Comparison of ENCODE assay signal across 9 mouse cellular contexts in the genomic region with DNA sequence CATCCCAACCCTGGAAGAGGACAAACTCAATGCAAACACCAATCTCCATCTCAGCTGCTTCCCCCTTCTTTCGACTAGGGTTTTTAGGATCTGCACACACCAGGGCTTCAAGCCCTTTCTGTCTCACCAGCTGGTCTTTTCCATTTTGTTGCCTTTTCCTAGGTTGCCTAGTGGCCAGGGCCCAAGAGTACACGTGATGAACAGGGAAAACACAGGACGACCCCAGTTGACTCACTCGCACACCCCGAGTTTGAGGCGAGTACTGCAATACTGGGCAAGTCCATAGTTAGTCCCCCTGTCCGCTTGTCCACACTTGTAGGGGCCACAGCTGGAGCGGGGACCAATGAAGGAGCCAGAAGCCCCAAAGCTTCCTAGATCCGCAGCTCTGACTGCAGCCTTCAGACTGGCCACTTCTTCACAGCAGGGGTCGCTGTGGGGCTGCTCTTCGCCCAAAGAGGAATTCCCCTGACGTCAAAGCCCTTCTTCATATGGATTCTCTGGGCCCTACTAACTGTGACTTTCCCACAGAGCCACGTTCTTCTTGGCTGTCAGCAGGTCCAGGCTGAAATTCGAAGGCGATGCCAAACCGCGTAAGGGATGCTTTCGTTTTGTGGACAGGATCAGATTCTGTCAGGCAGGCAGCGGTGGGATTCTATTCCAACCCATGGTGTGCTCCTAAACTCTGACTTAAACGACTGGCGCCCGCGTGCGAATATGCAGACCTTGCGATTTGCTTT. TPM values are rescaled to one million over a fixed set of nuclear protein-coding genes. Genes with fewer than 3 reads are reported as not detected.
A peak's percentile ranks its signal among the peaks of the same experiment; 100 is the strongest.
DNase-seq lines count a peak whose midpoint lies in the region; ATAC-seq lines count a peak whose summit lies in the region.
"Not testable (repeated sequence)": the region's sequence is repeated elsewhere in the genome, so short reads cannot be mapped to it uniquely, and the experiment has no call there.
"Had no signal": no experiment of that assay in that cellular context is flagged by ENCODE, and none has a peak within 500 bp of the region (broad histone marks: within the 10 kb centered on the region; RNA-seq: fewer than 3 reads in every experiment).

A gene (plus strand): TSS at position 687 of the 737 bp plus-strand sequence.

- H3K9me3 ChIP-seq in forebrain, embryonic 13.5 days (replicated peaks); liver, embryonic 15.5 days (replicated peaks): not testable (repeated sequence)

- intact Hi-C loops in heart, postnatal 36 days (cut with DNase I), result not testable (repeated sequence)

- ATAC-seq in forebrain, embryonic 13.5 days, result peak; percentile 64
- ATAC-seq in liver, embryonic 15.5 days (ENCODE audit: insufficient read depth), result not testable (repeated sequence)

- DNase-seq in CD8-positive naive resting alpha-beta T cell, adult 2 months (ENCODE audit: low read depth in 2 of 2, low spot score in 2 of 2), result peak; percentile 4 to 37
- peak; percentile 8 for DNase-seq in cerebellum, adult 11 months
- peak; percentile 22 to 41 for DNase-seq in heart, postnatal 36 days
- DNase-seq in kidney, postnatal 14 days, result peak; percentile 37
- peak; percentile 26 to 44 for DNase-seq in monocyte, adult 2 months (ENCODE audit: low read depth in 1 of 2, low spot score in 2 of 2)
- DNase-seq in spleen, postnatal 10 days (ENCODE audit: low spot score in 2 of 2), result peak; percentile 5 to 47

- H3K27me3 ChIP-seq in forebrain, embryonic 13.5 days, result not testable (repeated sequence)
- peaks cover 17% of the 10 kb centered on the region for H3K27me3 ChIP-seq in liver, embryonic 15.5 days

- H3K4me1 ChIP-seq in forebrain, embryonic 13.5 days; liver, embryonic 15.5 days (replicated peaks): not testable (repeated sequence)

- H3K27ac ChIP-seq in forebrain, embryonic 13.5 days; liver, embryonic 15.5 days (replicated peaks): not testable (repeated sequence)

- not testable (repeated sequence) for H3K36me3 ChIP-seq in forebrain, embryonic 13.5 days (ENCODE audit: poor library complexity, severe bottlenecking); liver, embryonic 15.5 days (replicated peaks)

- H3K9ac ChIP-seq in forebrain, embryonic 13.5 days; liver, embryonic 15.5 days: not testable (repeated sequence)

- peak within 1 kb of the TSS; percentile 29 for H3K4me3 ChIP-seq in forebrain, embryonic 13.5 days
- 0 out of 2 replicates have a peak within 1 kb of the TSS, but pooled peaks have one; percentile 15 for H3K4me3 ChIP-seq in liver, embryonic 15.5 days (replicated peaks)

- H3K4me2 ChIP-seq in forebrain, embryonic 13.5 days, result peak within 1 kb of the TSS; percentile 53
- H3K4me2 ChIP-seq in liver, embryonic 15.5 days, result peak within 1 kb of the TSS; percentile 47

- WGBS in forebrain, embryonic 13.5 days, result 17% methylated on average over 19 of the region's 25 CpGs
- 13% methylated on average over 18 of the region's 25 CpGs for WGBS in liver, embryonic 15.5 days (ENCODE audit: insufficient replicate concordance)

RNA-seq across cellular contexts. Expression of the gene that starts here (rescaled TPM):
- polyA plus RNA-seq in forebrain, embryonic 13.5 days (2015; fragmentation: Nextera tagmentation; extraction: Ambion mirVana), result not detected in 2 replicates
- not detected for total RNA-seq in heart, postnatal 36 days (2021)
- not detected in 2 replicates for polyA plus RNA-seq in liver, embryonic 15.5 days (2015; fragmentation: Nextera tagmentation; extraction: Ambion mirVana)
- polyA plus RNA-seq: gonadal fat pad, adult 2 months had no signal

Comparison
In these comparisons a context has a peak if more than half of its experiments do, and no peak if none do; other contexts are left out.
1. Peak in ATAC-seq, H3K4me3 ChIP-seq and H3K4me2 ChIP-seq in forebrain, embryonic 13.5 days; RNA of the gene not detected or under 1 TPM.
2. Peak in DNase-seq in heart, postnatal 36 days; RNA of the gene not detected or under 1 TPM.